Mouse (Mus musculus) liver, embryonic 15.5 days (tissue): ENCODE results near the gene Vps37c. TPM values are rescaled to one million over a fixed set of nuclear protein-coding genes. Genes with fewer than 3 reads are reported as not detected.

Experiments used
- ATAC-seq: fragments of 200-750 bp; cut with Nextera tagmentation; 2 replicates; pipeline ENCODE4 v1.8.0; 2017; ENCODE audit warnings: moderate number of reproducible peaks, mild to moderate bottlenecking, moderate library complexity; ENCODE audit not compliant: insufficient read depth
- H3K27ac ChIP-seq: fragments of 300-500 bp; sonication (generic); replicated peaks from 2 replicates; pipeline ENCODE4 v1.5.1; 2015; ENCODE audit warnings: mild to moderate bottlenecking, inconsistent platforms
- H3K27me3 ChIP-seq: fragments of 300-500 bp; sonication (generic); 2 replicates; pipeline ENCODE4 v1.6.1; 2015; ENCODE audit warnings: mild to moderate bottlenecking, inconsistent platforms
- H3K36me3 ChIP-seq: fragments of 300-500 bp; sonication (generic); replicated peaks from 2 replicates; pipeline ENCODE4 v1.6.1; 2015; ENCODE audit warnings: moderate library complexity, mild to moderate bottlenecking, inconsistent platforms
- H3K4me1 ChIP-seq: fragments of 300-500 bp; sonication (generic); replicated peaks from 2 replicates; pipeline ENCODE4 v1.6.1; 2015; ENCODE audit warnings: inconsistent platforms
- H3K4me2 ChIP-seq: fragments of 300-500 bp; sonication (generic); 2 replicates; pipeline ENCODE4 v1.6.1; 2015; ENCODE audit warnings: moderate library complexity, mild to moderate bottlenecking, inconsistent platforms
- H3K4me3 ChIP-seq: fragments of 300-500 bp; sonication (generic); replicated peaks from 2 replicates; pipeline ENCODE4 v1.5.1; 2015; ENCODE audit warnings: mild to moderate bottlenecking, inconsistent platforms
- H3K9ac ChIP-seq: fragments of 300-500 bp; sonication (generic); 2 replicates; pipeline ENCODE4 v1.6.1; 2015; ENCODE audit warnings: moderate library complexity, mild to moderate bottlenecking, inconsistent platforms
- H3K9me3 ChIP-seq: fragments of 300-500 bp; sonication (generic); replicated peaks from 2 replicates; pipeline ENCODE4 v1.6.1; 2016; ENCODE audit warnings: inconsistent platforms
- WGBS: fragments of 180-500 bp; shearing (Covaris S2); methylation state at CpG from one replicate; pipeline ENCODE4 v1.1.7; 2015; ENCODE audit warnings: mixed read lengths; ENCODE audit not compliant: insufficient replicate concordance; 5-methylcytosine and 5-hydroxymethylcytosine counted together
- polyA plus RNA-seq: library from polyadenylated mRNA; unstranded; fragments of >200 nt; fragmentation: Nextera tagmentation; extraction: Ambion mirVana; gene quantifications from 2 replicates; pipeline ENCODE4 v1.2.1, GENCODE M21; 2015

Vps37c gene
- polyA plus RNA-seq, 1 experiment from 2014 or later: 11.4 TPM

DNA sequence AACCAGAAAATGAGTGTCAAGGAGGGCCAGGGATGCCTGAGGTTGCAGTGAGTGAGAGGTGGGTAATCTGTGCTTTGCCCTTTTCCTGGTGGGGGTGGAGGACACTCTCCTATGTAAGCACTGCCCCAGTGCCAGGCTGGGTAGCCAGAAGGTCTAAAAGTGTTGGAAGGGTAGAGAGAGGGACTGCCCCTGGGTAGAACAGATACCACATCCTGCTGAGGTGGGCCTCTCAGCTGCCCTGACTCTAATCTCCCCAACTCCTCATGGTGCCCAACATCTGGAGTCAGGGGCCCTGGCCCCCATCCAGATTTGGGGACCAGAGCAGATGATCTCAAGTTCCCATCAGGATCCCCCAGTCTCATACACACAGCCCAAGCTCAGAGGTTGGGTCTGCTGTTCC is 68.6 kb downstream of the Vps37c start:
- no peak overlapping the region for H3K4me2 ChIP-seq
- H3K27ac ChIP-seq: no peak overlapping the region
- no peak overlapping the region for H3K4me3 ChIP-seq
- H3K36me3 ChIP-seq: no peaks in the 10 kb centered on the region
- H3K9me3 ChIP-seq: no peaks in the 10 kb centered on the region
- ATAC-seq: no peak
- H3K9ac ChIP-seq: no peak overlapping the region
- H3K4me1 ChIP-seq: no peaks in the 10 kb centered on the region
- no peaks in the 10 kb centered on the region for H3K27me3 ChIP-seq

DNA sequence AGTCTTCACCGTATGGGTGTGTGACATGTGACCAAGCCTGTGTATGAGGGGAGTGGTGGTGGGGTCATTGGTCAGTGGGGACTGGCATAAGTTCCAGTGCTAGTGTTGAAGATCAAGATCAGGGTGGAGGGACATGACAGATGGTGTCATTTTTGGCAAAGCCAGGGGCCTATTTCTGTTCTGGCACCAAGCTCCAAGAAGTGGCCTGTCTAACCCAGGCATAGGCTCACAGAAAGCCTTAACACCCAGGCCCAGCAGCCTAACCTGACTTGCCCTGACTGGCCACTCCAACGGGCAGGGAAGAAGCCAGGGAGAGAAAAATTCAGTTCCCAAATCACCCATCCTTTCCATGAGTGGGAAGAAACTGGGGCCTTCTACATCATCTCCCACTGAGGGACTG is 69.0 kb downstream of the Vps37c start:
- Histone ChIP-seq H3K36me3 (no peaks in the 10 kb centered on the region), H3K27me3 (no peaks in the 10 kb centered on the region), H3K9ac (no peak overlapping the region), H3K4me1 (no peaks in the 10 kb centered on the region), H3K4me2 (no peak overlapping the region), H3K9me3 (no peaks in the 10 kb centered on the region), H3K4me3 (no peak overlapping the region), H3K27ac (no peak overlapping the region)
- 52% methylated on average over 2 of the region's 2 CpGs for WGBS
- no peak for ATAC-seq

DNA sequence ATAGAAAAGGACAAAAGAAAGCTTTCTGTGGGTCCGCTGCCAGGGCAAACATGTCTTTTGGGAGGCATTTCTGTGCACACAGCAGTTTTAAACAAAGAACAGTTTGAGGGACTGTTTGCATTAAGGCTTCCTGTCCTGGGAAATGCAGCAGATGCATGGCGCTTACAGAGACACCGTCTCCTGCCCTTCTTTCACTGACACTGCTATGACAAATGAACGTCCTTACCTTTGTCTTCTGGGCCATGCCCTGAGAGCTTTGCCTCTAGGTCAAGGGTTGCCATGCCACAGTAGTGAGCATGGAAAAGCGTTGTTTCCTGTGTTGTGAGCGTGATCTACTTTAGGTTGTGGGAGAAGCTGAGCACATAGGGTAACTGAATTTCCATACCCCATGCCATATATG is 70.2 kb downstream of the Vps37c start:
- Histone ChIP-seq H3K27me3 (no peaks in the 10 kb centered on the region), H3K4me2 (no peak overlapping the region), H3K9me3 (no peaks in the 10 kb centered on the region), H3K27ac (no peak overlapping the region), H3K4me1 (no peaks in the 10 kb centered on the region), H3K4me3 (no peak overlapping the region), H3K9ac (no peak overlapping the region), H3K36me3 (no peaks in the 10 kb centered on the region)
- 53% methylated on average over 6 of the region's 6 CpGs for WGBS
- no peak for ATAC-seq

DNA sequence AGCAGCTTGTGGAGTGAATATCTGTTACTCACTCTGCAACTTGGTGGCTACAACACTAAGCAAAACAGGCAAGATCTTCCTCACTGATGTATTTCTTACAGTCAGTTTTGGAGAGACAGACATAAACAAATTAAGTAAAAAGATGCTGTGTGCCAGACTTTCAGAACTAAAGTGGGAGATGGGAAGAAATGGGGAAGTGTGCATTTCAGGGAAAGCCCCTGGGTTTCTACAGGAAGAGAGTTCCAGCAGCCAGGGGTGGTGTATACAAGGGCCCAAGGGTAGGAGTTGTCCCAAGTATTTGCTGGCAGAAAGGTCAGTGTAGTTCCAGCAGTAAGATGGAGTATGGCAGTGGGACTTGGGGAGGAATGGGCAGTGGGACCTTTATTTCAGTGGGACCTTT is 71.0 kb downstream of the Vps37c start:
- Histone ChIP-seq H3K27me3 (no peaks in the 10 kb centered on the region), H3K36me3 (no peaks in the 10 kb centered on the region), H3K4me2 (no peak overlapping the region), H3K9ac (no peak overlapping the region), H3K27ac (no peak overlapping the region), H3K4me1 (no peaks in the 10 kb centered on the region), H3K4me3 (no peak overlapping the region), H3K9me3 (no peaks in the 10 kb centered on the region)
- no peak for ATAC-seq

DNA sequence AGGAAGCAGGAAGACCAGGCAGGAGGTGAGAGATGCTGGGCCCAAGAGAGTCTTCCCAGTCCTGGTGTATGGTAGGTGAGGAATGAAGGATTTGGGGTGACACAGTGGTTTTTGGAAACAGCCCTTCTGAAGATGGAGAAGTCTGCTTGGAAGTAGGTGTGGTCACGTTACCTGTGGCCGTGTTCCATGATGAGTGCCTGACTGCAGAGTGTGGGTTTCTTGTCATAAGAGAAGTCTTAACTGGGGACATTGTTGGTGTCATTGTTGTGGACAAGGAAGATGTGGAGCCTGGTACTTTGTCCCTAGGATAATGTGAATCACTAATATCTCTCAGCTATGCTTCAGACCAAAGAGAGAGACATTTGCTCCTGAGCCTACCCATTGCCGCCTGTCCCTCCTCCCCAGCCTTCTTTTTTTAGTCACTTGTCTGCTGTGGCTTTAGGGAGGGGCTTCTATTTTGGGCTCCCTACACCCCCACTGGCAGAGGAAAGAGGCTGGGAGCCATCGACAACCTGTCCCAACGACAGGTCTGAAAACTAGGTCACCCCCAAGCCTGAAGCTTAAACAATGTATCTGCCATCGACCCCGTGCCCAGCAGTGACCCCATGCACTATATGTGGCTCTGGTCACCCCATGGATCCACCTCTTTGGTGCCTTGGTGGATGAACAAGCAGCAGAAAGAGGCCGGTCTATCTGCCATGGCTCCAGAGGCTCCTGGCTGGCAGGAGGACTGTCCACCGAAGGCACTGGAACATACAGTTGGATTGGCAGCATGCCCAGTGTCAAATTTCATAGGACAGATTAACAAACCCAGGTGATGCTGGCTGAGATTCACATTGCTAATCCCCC is 71.7 kb downstream of the Vps37c start:
- H3K27me3 ChIP-seq: no peaks in the 10 kb centered on the region
- WGBS: 54% methylated on average over 9 of the region's 9 CpGs
- no peak overlapping the region for H3K9ac ChIP-seq
- no peak overlapping the region for H3K4me3 ChIP-seq
- H3K36me3 ChIP-seq: no peaks in the 10 kb centered on the region
- no peaks in the 10 kb centered on the region for H3K4me1 ChIP-seq
- H3K9me3 ChIP-seq: no peaks in the 10 kb centered on the region
- no peak overlapping the region for H3K4me2 ChIP-seq
- H3K27ac ChIP-seq: no peak overlapping the region
- ATAC-seq: no peak

DNA sequence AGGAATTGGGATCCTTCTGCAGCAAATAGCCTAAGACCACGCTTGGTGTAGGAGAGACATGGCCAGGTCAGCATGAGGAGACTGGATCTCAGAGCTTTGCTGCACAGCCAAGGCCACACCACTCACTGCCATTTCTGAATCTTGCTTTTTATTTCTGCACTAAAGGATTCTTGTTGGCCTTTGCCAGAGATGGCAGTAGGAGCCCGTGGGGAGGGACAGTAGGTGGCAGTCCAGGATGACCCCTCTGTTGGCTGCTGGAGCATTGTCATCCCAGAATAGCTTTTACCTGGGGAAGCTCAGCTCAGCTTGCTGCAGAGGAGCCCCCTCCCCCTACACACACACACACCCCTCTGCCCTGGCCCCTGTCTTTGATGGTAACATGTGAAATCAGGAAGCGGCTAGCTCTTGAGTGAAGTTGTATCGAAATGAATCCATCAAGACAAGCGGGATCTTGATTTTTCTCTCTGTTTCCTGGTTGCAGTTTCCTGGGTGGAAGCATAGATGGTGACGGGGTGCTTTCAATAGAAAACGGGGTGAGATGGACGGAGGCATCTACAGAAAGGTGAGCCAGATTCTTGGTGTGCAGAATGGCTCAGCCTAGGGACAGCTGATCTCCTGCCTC is 73.4 kb downstream of the Vps37c start:
- Histone ChIP-seq H3K36me3 (no peaks in the 10 kb centered on the region), H3K9ac (no peak overlapping the region), H3K4me2 (no peak overlapping the region), H3K27me3 (no peaks in the 10 kb centered on the region), H3K4me3 (no peak overlapping the region), H3K27ac (no peak overlapping the region), H3K4me1 (no peaks in the 10 kb centered on the region), H3K9me3 (no peaks in the 10 kb centered on the region)
- no peak for ATAC-seq
- WGBS: 58% methylated on average over 8 of the region's 8 CpGs

DNA sequence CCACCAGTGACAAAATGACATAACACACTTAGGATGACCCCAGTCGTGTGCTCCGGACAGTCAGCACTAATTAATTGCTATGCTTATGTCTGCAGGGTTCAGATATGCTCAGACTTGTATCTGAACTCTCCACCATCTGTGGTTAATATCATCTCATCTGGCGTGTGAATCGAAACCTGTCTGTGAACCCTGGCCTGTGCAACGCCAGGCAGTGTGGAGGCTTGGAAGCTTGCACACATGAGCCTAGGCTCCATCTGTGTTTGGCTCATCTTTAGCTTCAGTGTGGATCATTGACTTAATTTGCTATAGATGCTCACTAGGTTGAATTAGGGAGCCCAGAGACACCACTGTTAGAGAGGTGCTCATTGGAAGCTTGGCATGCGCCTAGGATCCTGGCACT is 73.9 kb downstream of the Vps37c start:
- no peak for ATAC-seq
- Histone ChIP-seq H3K9me3 (no peaks in the 10 kb centered on the region), H3K4me2 (no peak overlapping the region), H3K4me3 (no peak overlapping the region), H3K36me3 (no peaks in the 10 kb centered on the region), H3K4me1 (no peaks in the 10 kb centered on the region), H3K27me3 (no peaks in the 10 kb centered on the region), H3K27ac (no peak overlapping the region), H3K9ac (no peak overlapping the region)
- WGBS: 51% methylated on average over 6 of the region's 6 CpGs

DNA sequence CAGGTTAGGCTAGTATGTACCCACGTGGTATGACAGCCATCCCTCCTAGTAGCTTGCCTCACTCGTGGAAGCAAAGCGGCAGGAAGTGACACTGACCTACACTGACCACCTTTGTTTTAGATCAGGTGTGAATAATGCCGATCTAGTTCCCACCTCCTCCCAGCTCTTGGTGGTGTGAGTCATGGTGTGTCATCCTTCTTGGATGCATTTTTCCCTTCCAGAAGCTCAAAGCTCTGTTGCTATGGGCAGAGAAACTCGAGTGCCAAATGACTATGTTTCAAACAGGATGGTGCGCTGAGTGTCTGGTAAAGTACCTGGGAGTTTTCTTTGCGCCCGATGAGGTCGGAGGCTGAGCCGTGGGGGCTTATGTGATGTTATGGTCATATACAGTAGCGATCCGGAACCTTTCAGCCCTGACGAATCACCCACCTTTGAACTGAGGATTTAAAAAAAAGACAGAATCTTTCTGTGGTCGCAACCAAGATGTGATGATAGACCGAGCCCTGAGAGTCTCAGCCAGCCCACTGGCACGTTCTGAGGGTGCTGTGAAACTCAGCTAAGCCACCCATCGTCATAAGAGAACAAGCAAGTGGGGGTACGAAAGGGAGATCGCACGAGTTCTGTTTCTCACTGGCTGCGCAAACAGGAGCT is 75.0 kb downstream of the Vps37c start:
- no peak overlapping the region for H3K9ac ChIP-seq
- H3K4me1 ChIP-seq: no peaks in the 10 kb centered on the region
- H3K4me3 ChIP-seq: no peak overlapping the region
- no peaks in the 10 kb centered on the region for H3K36me3 ChIP-seq
- no peak overlapping the region for H3K27ac ChIP-seq
- no peak for ATAC-seq
- no peak overlapping the region for H3K4me2 ChIP-seq
- WGBS: 66% methylated on average over 21 of the region's 21 CpGs
- H3K9me3 ChIP-seq: no peaks in the 10 kb centered on the region
- no peaks in the 10 kb centered on the region for H3K27me3 ChIP-seq

Other genes starting within 250 kb of the Vps37c start
- 0.07 TPM in 1 of 2 replicates, not detected in the other for gene Lrrc10b, start 231.3 kb upstream of the Vps37c start, polyA plus RNA-seq
- not detected in 2 replicates for gene Ppp1r32, start 205.8 kb upstream of the Vps37c start, polyA plus RNA-seq
- gene Cpsf7, start 163.5 kb upstream of the Vps37c start, polyA plus RNA-seq: 11.1 and 12.3 TPM in 2 replicates
- gene Sdhaf2, start 162.6 kb upstream of the Vps37c start, polyA plus RNA-seq: 26.3 and 26.6 TPM in 2 replicates
- gene Tmem216, start 132.5 kb upstream of the Vps37c start, polyA plus RNA-seq: 11.7 and 12.1 TPM in 2 replicates
- 14.5 and 18.0 TPM in 2 replicates for gene Cyb561a3, start 111.6 kb upstream of the Vps37c start, polyA plus RNA-seq
- gene Tmem138, start 111.4 kb upstream of the Vps37c start, polyA plus RNA-seq: 10.9 and 11.6 TPM in 2 replicates
- 151 and 177 TPM in 2 replicates for gene Ddb1, start 83.4 kb upstream of the Vps37c start, polyA plus RNA-seq
- gene Tkfc, start 83.1 kb upstream of the Vps37c start, polyA plus RNA-seq: 27.1 and 33.0 TPM in 2 replicates
- gene Vwce, start 54.5 kb upstream of the Vps37c start, polyA plus RNA-seq: 11.8 and 11.9 TPM in 2 replicates
- gene Pga5, start 10.7 kb upstream of the Vps37c start, polyA plus RNA-seq: not detected in 2 replicates
- 0.03 TPM in 1 of 2 replicates, not detected in the other for gene Cd5, start 50.3 kb downstream of the Vps37c start, polyA plus RNA-seq
- 0.05 TPM in 1 of 2 replicates, not detected in the other for gene Cd6, start 141.3 kb downstream of the Vps37c start, polyA plus RNA-seq
- gene Slc15a3, start 151.0 kb downstream of the Vps37c start, polyA plus RNA-seq: 1.2 and 1.7 TPM in 2 replicates
- gene Tmem132a, start 181.2 kb downstream of the Vps37c start, polyA plus RNA-seq: 2.8 and 3.5 TPM in 2 replicates
- gene Tmem109, start 193.3 kb downstream of the Vps37c start, polyA plus RNA-seq: 20.0 and 20.6 TPM in 2 replicates
- gene Prpf19, start 206.5 kb downstream of the Vps37c start, polyA plus RNA-seq: 13.6 and 14.5 TPM in 2 replicates
- not detected in 2 replicates for gene Zp1, start 231.9 kb downstream of the Vps37c start, polyA plus RNA-seq
- not detected in 2 replicates for gene Ptgdr2, start 248.4 kb downstream of the Vps37c start, polyA plus RNA-seq